Mouse (Mus musculus): Measurements from ENCODE around the gene Ndufaf3. TPM values are rescaled to one million over a fixed set of nuclear protein-coding genes. Genes with fewer than 3 reads are reported as not detected.
A peak's percentile ranks its signal among the peaks of the same experiment; 100 is the strongest.

Ndufaf3 gene
- polyA plus RNA-seq, 1 experiment from 2014 or later = 33.6 TPM

DNA sequence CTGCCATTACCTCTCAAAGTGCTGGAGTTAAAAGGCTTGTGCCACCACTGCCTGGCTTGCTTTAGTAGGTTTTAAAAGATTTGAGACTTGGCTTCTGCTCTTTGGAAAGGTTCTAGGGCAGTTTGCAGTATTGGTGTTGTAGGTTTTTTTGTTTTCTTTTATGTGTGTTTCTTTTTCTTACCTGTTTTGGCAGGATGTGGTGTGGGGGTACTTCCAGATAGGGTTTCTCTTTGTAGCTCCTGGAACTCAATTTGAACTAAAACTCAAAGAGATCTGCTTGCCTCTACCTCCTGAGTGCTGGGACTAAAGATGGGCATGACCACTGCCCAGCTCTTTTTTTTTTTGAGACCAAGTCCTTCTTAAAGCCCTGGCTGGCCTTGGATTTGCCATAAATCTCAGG is 26.4 kb downstream of the Ndufaf3 start:
- H3K36me3 ChIP-seq = peaks cover 80% of the 10 kb centered on the region
- H3K27me3 ChIP-seq = no peaks in the 10 kb centered on the region
- H3K9me3 ChIP-seq = no peaks in the 10 kb centered on the region
- no peak overlapping the region for H3K27ac ChIP-seq
- H3K9ac ChIP-seq = no peak overlapping the region
- no peak overlapping the region for H3K4me2 ChIP-seq
- H3K4me1 ChIP-seq = no peaks in the 10 kb centered on the region
- no peak for ATAC-seq (ENCODE audit: insufficient number of reproducible peaks, low FRiP score, low TSS enrichment, low read depth)
- H3K4me3 ChIP-seq = no peak overlapping the region

DNA sequence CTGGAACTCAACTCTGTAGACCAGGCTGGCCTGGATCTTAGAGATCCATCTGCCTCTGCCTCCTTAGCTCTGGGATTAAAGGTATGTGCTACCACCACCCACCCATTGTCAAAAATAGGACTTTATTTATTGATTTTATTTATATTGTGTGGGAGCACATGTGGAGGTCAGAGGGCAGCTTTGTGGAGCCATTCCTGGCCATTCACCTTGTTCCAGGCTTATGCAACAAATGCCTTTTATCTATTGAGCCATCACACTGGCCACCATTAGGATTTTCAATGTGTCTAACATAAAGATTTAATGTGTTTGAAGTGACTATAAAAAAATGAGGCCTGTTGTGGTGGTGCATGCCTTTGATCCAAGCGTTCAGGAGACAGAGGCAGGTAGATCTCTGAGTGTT is 35.7 kb downstream of the Ndufaf3 start:
- H3K27me3 ChIP-seq = no peaks in the 10 kb centered on the region
- H3K4me1 ChIP-seq = no peaks in the 10 kb centered on the region
- no peak overlapping the region for H3K4me2 ChIP-seq
- no peaks in the 10 kb centered on the region for H3K9me3 ChIP-seq
- ATAC-seq (ENCODE audit: insufficient number of reproducible peaks, low FRiP score, low TSS enrichment, low read depth) = no peak
- no peak overlapping the region for H3K27ac ChIP-seq
- WGBS = 89% methylated on average over 1 of the region's 1 CpGs
- no peak overlapping the region for H3K9ac ChIP-seq
- H3K4me3 ChIP-seq = no peak overlapping the region
- H3K36me3 ChIP-seq = peaks cover 75% of the 10 kb centered on the region

- Histone ChIP-seq H3K4me2 (no peak overlapping the region), H3K4me3 (no peak overlapping the region), H3K27me3 (no peaks in the 10 kb centered on the region), H3K4me1 (no peaks in the 10 kb centered on the region), H3K36me3 (peaks cover 70% of the 10 kb centered on the region), H3K27ac (no peak overlapping the region), H3K9me3 (no peaks in the 10 kb centered on the region), H3K9ac (no peak overlapping the region)
- 81% methylated on average over 1 of the region's 1 CpGs for WGBS
- no peak for ATAC-seq (ENCODE audit: insufficient number of reproducible peaks, low FRiP score, low TSS enrichment, low read depth)
Observed at GRCm38 (mm10) chr9:108530954-108531353, 36.3 kb downstream of the Ndufaf3 start.

GRCm38 (mm10) chr9:108525400-108525799 is 41.8 kb downstream of the Ndufaf3 start:
- Histone ChIP-seq H3K4me2 (no peak overlapping the region), H3K9me3 (no peaks in the 10 kb centered on the region), H3K36me3 (peaks cover 30% of the 10 kb centered on the region), H3K27ac (no peak overlapping the region), H3K27me3 (no peaks in the 10 kb centered on the region), H3K4me1 (0 out of 2 replicates have a peak, but pooled peaks cover 2% of the 10 kb centered on the region), H3K9ac (no peak overlapping the region), H3K4me3 (no peak overlapping the region)
- ATAC-seq (ENCODE audit: insufficient number of reproducible peaks, low FRiP score, low TSS enrichment, low read depth) = no peak
- 83% methylated on average over 3 of the region's 3 CpGs for WGBS

DNA sequence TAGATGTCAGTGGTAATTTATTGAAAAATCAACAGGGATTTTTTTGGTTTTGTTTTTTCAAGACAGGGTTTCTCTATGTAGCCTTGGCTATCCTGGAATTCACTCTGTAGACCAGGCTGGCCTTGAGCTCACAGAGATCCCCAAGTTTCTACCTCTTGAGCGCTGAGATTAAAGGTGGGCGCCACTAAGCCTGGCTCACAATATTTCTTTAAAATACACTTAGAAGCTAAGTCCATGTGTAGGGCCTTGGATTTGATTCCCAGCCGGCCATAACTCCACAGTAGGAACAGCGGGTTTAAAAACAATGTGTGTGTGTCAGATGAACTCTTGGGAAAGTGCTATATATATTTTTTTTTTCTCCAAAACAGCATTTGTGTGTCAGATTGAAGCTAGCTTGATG is 43.9 kb downstream of the Ndufaf3 start:
- H3K4me3 ChIP-seq = no peak overlapping the region
- H3K4me2 ChIP-seq = no peak overlapping the region
- ATAC-seq (ENCODE audit: insufficient number of reproducible peaks, low FRiP score, low TSS enrichment, low read depth) = no peak
- peaks cover 14% of the 10 kb centered on the region for H3K36me3 ChIP-seq
- no peak overlapping the region for H3K27ac ChIP-seq
- no peak overlapping the region for H3K9ac ChIP-seq
- H3K27me3 ChIP-seq = no peaks in the 10 kb centered on the region
- H3K9me3 ChIP-seq = no peaks in the 10 kb centered on the region
- H3K4me1 ChIP-seq = peaks cover 13% of the 10 kb centered on the region
- 95% methylated on average over 4 of the region's 4 CpGs for WGBS

DNA sequence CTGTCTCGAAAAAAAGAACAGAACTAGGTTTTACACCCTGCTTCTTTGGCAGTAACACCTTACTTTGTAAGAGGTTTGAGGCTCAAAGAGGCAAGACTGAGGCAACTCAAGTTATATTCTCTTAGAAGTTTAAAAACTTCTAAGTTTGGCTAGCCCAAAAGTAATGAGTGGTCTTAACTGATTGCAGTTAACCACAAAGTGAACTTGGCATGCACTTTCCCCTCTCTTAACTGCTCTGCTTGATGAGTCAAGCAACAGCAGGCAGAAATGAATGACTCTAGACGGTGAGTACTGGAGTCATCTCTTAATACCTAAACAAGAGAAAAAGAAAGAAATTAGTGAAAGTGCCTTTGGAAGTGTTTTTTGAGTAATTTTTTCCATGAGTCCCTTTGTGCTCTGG is 45.6 kb downstream of the Ndufaf3 start:
- Histone ChIP-seq H3K4me3 (no peak overlapping the region), H3K9me3 (no peaks in the 10 kb centered on the region), H3K9ac (no peak overlapping the region), H3K27me3 (no peaks in the 10 kb centered on the region), H3K36me3 (peaks cover 13% of the 10 kb centered on the region), H3K4me2 (no peak overlapping the region), H3K27ac (no peak overlapping the region), H3K4me1 (peaks cover 13% of the 10 kb centered on the region)
- 75% methylated on average over 2 of the region's 2 CpGs for WGBS
- ATAC-seq (ENCODE audit: insufficient number of reproducible peaks, low FRiP score, low TSS enrichment, low read depth) = no peak

DNA sequence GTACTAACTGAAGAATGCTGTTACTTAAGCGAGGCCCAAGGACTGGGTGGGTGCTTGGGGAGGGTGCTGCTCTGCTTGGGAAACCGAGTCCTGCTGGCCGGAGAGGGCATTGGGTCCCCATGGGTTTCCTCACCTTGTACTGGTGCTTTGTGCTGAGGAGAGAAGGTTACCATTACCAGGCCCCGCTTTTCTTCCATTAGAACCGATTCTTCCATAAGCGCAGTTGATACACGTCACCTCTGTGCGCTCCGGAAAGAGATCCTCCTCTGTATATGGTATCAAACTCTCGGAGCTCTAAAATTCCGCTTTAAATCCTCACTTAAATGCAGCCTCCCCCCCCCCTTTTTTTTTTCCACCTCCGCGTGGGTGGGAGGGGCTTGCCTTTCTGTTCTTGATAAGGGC is 49.3 kb downstream of the Ndufaf3 start:
- Histone ChIP-seq H3K4me2 (peak overlapping the region; percentile 56), H3K9me3 (no peaks in the 10 kb centered on the region), H3K27ac (peak overlapping the region; percentile 100), H3K36me3 (peaks cover 35% of the 10 kb centered on the region), H3K4me3 (peak overlapping the region; percentile 87), H3K9ac (peak overlapping the region; percentile 97), H3K4me1 (peaks cover 15% of the 10 kb centered on the region), H3K27me3 (no peaks in the 10 kb centered on the region)
- under 1% methylated on average over 13 of the region's 13 CpGs for WGBS
- no peak for ATAC-seq (ENCODE audit: insufficient number of reproducible peaks, low FRiP score, low TSS enrichment, low read depth)

DNA sequence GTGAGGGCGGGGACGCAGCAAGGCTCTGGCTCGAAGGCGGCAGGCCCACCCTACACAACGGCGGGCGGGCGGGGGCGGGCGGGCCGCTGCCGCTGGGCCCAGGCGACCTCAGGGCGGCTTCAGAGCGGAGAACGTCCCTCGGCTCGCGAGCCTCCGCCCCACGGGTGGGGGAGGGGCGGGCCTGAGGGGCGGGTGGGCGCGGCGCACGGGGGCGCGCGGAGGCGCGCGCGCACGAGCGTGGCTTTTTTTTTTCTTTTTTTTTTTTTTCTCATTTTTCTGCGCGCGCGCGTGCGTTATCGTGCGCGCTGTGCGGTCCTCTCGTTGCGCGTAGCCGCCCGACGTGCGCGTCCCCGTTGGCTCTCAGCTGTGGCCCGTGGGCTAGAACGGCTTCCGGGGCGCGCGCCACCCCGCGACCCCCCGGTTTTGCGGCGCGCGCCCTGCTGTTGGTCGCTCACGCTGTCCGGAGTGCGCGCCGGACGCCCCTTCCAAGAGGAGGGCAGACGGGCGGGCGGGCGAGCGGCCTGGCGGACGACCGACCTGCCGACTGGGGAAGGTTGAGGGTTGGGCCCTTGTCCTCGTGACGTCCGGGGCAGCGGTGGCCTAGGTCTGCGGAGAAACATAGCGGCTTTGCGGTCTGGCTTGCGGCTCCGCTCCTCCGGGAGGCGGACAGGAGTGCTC is 49.8 kb downstream of the Ndufaf3 start:
- peak overlapping the region; percentile 56 for H3K4me2 ChIP-seq
- H3K9me3 ChIP-seq = no peaks in the 10 kb centered on the region
- peak overlapping the region; percentile 97 for H3K9ac ChIP-seq
- WGBS = under 1% methylated on average over 94 of the region's 95 CpGs
- H3K4me1 ChIP-seq = peaks cover 15% of the 10 kb centered on the region
- no peaks in the 10 kb centered on the region for H3K27me3 ChIP-seq
- peak overlapping the region; percentile 87 for H3K4me3 ChIP-seq
- H3K36me3 ChIP-seq = peaks cover 41% of the 10 kb centered on the region
- ATAC-seq (ENCODE audit: insufficient number of reproducible peaks, low FRiP score, low TSS enrichment, low read depth) = peak; percentile 80
- peak overlapping the region; percentile 100 for H3K27ac ChIP-seq

GRCm38 (mm10) chr9:108516380-108517251 is 50.6 kb downstream of the Ndufaf3 start, which contains the start of gene Qrich1:
TSS of gene Qrich1 (plus strand) at chr9:108516806.
- peak; percentile 95 for ATAC-seq (ENCODE audit: insufficient number of reproducible peaks, low FRiP score, low TSS enrichment, low read depth)
- Histone ChIP-seq H3K4me1 (peaks cover 15% of the 10 kb centered on the region), H3K27me3 (no peaks in the 10 kb centered on the region), H3K4me2 (peak within 1 kb of the TSS; percentile 56), H3K36me3 (peaks cover 48% of the 10 kb centered on the region), H3K9me3 (no peaks in the 10 kb centered on the region), H3K4me3 (peak within 1 kb of the TSS; percentile 87), H3K27ac (peak within 1 kb of the TSS; percentile 100), H3K9ac (peak within 1 kb of the TSS; percentile 97)
- WGBS = 1% methylated on average over 55 of the region's 55 CpGs

MicroRNAs within 50 kb of the gene (microRNA counts, 519-probe panel; counts per million panel counts)
- microRNA mmu-miR-191 (2,869 counts per million, percentile 64 among the panel's probes with 10 or more counts), microRNA mmu-miR-425 (2,664 counts per million, percentile 56 among the panel's probes with 10 or more counts)

Small RNAs within 50 kb of the gene (microRNA-seq; reads per million reads assigned to microRNA genes)
- gene Gm24083 (not detected), gene Mir191 (not detected), gene Mir425 (1,508 reads per million, percentile 78 among the genes with 10 or more reads in this experiment)

Other genes starting within 250 kb of the Ndufaf3 start
- 621 and 657 TPM in 2 replicates for gene Gpx1, start 228.5 kb downstream of the Ndufaf3 start, polyA plus RNA-seq (2015; fragmentation: Nextera tagmentation; extraction: Ambion mirVana)
- gene Usp4, start 219.6 kb downstream of the Ndufaf3 start, polyA plus RNA-seq (2015; fragmentation: Nextera tagmentation; extraction: Ambion mirVana) = 99.6 and 108 TPM in 2 replicates
- 0.72 and 0.74 TPM in 2 replicates for gene 1700102P08Rik, start 174.6 kb downstream of the Ndufaf3 start, polyA plus RNA-seq (2015; fragmentation: Nextera tagmentation; extraction: Ambion mirVana)
- 1.2 and 1.3 TPM in 2 replicates for gene Ccdc36, start 138.9 kb downstream of the Ndufaf3 start, polyA plus RNA-seq (2015; fragmentation: Nextera tagmentation; extraction: Ambion mirVana)
- gene BC048562, start 131.0 kb downstream of the Ndufaf3 start, polyA plus RNA-seq (2015; fragmentation: Nextera tagmentation; extraction: Ambion mirVana) = not detected in 2 replicates
- 56.3 and 57.8 TPM in 2 replicates for gene Ccdc71, start 106.9 kb downstream of the Ndufaf3 start, polyA plus RNA-seq (2015; fragmentation: Nextera tagmentation; extraction: Ambion mirVana)
- 30.6 and 32.5 TPM in 2 replicates for gene Klhdc8b, start 105.9 kb downstream of the Ndufaf3 start, polyA plus RNA-seq (2015; fragmentation: Nextera tagmentation; extraction: Ambion mirVana)
- gene Lamb2, start 87.7 kb downstream of the Ndufaf3 start, polyA plus RNA-seq (2015; fragmentation: Nextera tagmentation; extraction: Ambion mirVana) = 78.4 and 79.9 TPM in 2 replicates
- gene Usp19, start 76.8 kb downstream of the Ndufaf3 start, polyA plus RNA-seq (2015; fragmentation: Nextera tagmentation; extraction: Ambion mirVana) = 61.4 and 63.3 TPM in 2 replicates
- gene Qars, start 59.7 kb downstream of the Ndufaf3 start, polyA plus RNA-seq (2015; fragmentation: Nextera tagmentation; extraction: Ambion mirVana) = 104 and 107 TPM in 2 replicates
- 112 TPM in 2 replicates for gene Qrich1, start 50.6 kb downstream of the Ndufaf3 start, polyA plus RNA-seq (2015; fragmentation: Nextera tagmentation; extraction: Ambion mirVana)
- gene Impdh2, start 7.1 kb downstream of the Ndufaf3 start, polyA plus RNA-seq (2015; fragmentation: Nextera tagmentation; extraction: Ambion mirVana) = 151 and 157 TPM in 2 replicates
- gene Dalrd3, start 2.5 kb upstream of the Ndufaf3 start, polyA plus RNA-seq (2015; fragmentation: Nextera tagmentation; extraction: Ambion mirVana) = 109 and 122 TPM in 2 replicates
- 89.6 and 95.0 TPM in 2 replicates for gene Wdr6, start 11.3 kb upstream of the Ndufaf3 start, polyA plus RNA-seq (2015; fragmentation: Nextera tagmentation; extraction: Ambion mirVana)
- gene P4htm, start 30.2 kb upstream of the Ndufaf3 start, polyA plus RNA-seq (2015; fragmentation: Nextera tagmentation; extraction: Ambion mirVana) = 8.8 and 10.8 TPM in 2 replicates
- gene Arih2, start 82.0 kb upstream of the Ndufaf3 start, polyA plus RNA-seq (2015; fragmentation: Nextera tagmentation; extraction: Ambion mirVana) = 43.8 and 44.4 TPM in 2 replicates
- 37.1 and 38.3 TPM in 2 replicates for gene Slc25a20, start 94.7 kb upstream of the Ndufaf3 start, polyA plus RNA-seq (2015; fragmentation: Nextera tagmentation; extraction: Ambion mirVana)
- gene Prkar2a, start 121.9 kb upstream of the Ndufaf3 start, polyA plus RNA-seq (2015; fragmentation: Nextera tagmentation; extraction: Ambion mirVana) = 24.2 and 28.2 TPM in 2 replicates
- 86.7 and 99.7 TPM in 2 replicates for gene Ip6k2, start 216.4 kb upstream of the Ndufaf3 start, polyA plus RNA-seq (2015; fragmentation: Nextera tagmentation; extraction: Ambion mirVana)
- 17.7 and 19.0 TPM in 2 replicates for gene Nckipsd, start 240.9 kb upstream of the Ndufaf3 start, polyA plus RNA-seq (2015; fragmentation: Nextera tagmentation; extraction: Ambion mirVana)